Mouse (Mus musculus) olfactory bulb, adult 2 months (tissue): ENCODE measurements around the gene Eif2ak3.

Source experiments
- CTCF ChIP-seq: fragments of 200-500 bp; IDR thresholded peaks from 2 replicates; pipeline ENCODE4 v1.5.1; 2012; ENCODE audit warnings: low read depth, mild to moderate bottlenecking, low read length, moderate library complexity; ENCODE audit not compliant: insufficient read depth
- POLR2A ChIP-seq: fragments of 200-500 bp; IDR thresholded peaks from 2 replicates; pipeline ENCODE4 v1.6.1; 2012; ENCODE audit warnings: mild to moderate bottlenecking, low read depth, low read length, moderate library complexity; ENCODE audit not compliant: insufficient read depth

DNA sequence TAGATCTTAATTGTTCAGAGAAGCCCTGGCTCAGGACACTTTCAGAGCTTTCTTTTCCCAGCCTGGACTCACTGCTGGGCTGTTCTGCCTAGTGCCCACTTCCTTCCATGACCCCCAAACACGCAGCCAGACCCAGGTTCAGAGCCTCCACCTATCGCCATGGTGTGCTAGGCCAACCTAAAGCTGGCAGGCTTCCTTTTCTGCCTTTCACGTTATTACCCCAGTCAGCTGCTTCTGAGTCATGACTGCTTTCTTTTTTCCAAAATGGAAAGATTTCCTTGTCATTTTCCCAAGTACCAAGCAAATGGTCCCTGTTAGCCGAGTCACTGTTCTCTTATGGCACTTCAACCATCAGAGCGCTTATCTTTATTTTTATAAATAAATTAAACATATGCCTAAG is 4.0 kb upstream of the Eif2ak3 start:
- TF ChIP-seq POLR2A, result no peak
- no peak for TF ChIP-seq CTCF
